Mouse (Mus musculus) embryonic fibroblast, embryonic 13.5 days (primary cell): ENCODE results near the gene Khdrbs1. TPM values are rescaled to one million over a fixed set of nuclear protein-coding genes. Genes with fewer than 3 reads are reported as not detected.

Source experiments
- H3K27ac ChIP-seq: 2 replicates; pipeline ENCODE4 v1.5.1; 2012; ENCODE audit warnings: low read length, control low read depth, inconsistent platforms; ENCODE audit not compliant: insufficient read depth
- H3K4me1 ChIP-seq: 2 replicates; pipeline ENCODE4 v1.6.1; 2011; ENCODE audit warnings: low read length; ENCODE audit not compliant: control insufficient read depth, insufficient read depth
- H3K4me3 ChIP-seq: 2 replicates; pipeline ENCODE4 v1.5.1; 2011; ENCODE audit warnings: mild to moderate bottlenecking, control low read depth, low read length; ENCODE audit not compliant: insufficient read depth
- CTCF ChIP-seq: IDR thresholded peaks from 2 replicates; pipeline ENCODE4 v1.5.1; 2011; ENCODE audit warnings: mild to moderate bottlenecking, control low read depth, low read length, moderate library complexity, borderline replicate concordance; ENCODE audit not compliant: insufficient read depth
- POLR2A ChIP-seq: IDR thresholded peaks from 2 replicates; pipeline ENCODE4 v1.6.1; 2011; ENCODE audit warnings: low read depth, mild to moderate bottlenecking, control low read depth, low read length, moderate library complexity
- polyA plus RNA-seq: library from polyadenylated mRNA; stranded (reverse); fragments of >200 nt; gene quantifications from 2 replicates; pipeline ENCODE4 v1.2.4, GENCODE M21; 2011; ENCODE audit warnings: low read depth; ENCODE audit not compliant: missing spikeins, insufficient read length

Gene Khdrbs1
- polyA plus RNA-seq, 1 experiment, result 146 TPM

- TF ChIP-seq CTCF (no peak), POLR2A (no peak)
- H3K27ac ChIP-seq, result no peak overlapping the region
- H3K4me3 ChIP-seq, result no peak overlapping the region
- no peaks in the 10 kb centered on the region for H3K4me1 ChIP-seq
Observed at GRCm38 (mm10) chr4:129684531-129684930, 57.6 kb downstream of the Khdrbs1 start.

- Histone ChIP-seq H3K4me3 (no peak overlapping the region), H3K4me1 (no peaks in the 10 kb centered on the region), H3K27ac (no peak overlapping the region)
- no peak for TF ChIP-seq POLR2A
- no peak for TF ChIP-seq CTCF
Observed at GRCm38 (mm10) chr4:129683901-129684493, 58.1 kb downstream of the Khdrbs1 start.

- Histone ChIP-seq H3K27ac (no peak overlapping the region), H3K4me3 (no peak overlapping the region), H3K4me1 (no peaks in the 10 kb centered on the region)
- no peak for TF ChIP-seq POLR2A
- TF ChIP-seq CTCF, result peak; percentile 8; the same call in 1 of the 2 replicates
Observed at GRCm38 (mm10) chr4:129681837-129682236, 60.3 kb downstream of the Khdrbs1 start.

GRCm38 (mm10) chr4:129672878-129673449 lies 69.1 kb downstream of the Khdrbs1 start:
- TF ChIP-seq CTCF (no peak), POLR2A (peak; percentile 0; the same call in 1 of the 2 replicates)
- H3K27ac ChIP-seq, result peak overlapping the region; percentile 12
- peak overlapping the region; percentile 87 for H3K4me3 ChIP-seq
- peaks cover 7% of the 10 kb centered on the region for H3K4me1 ChIP-seq

- peak within 1 kb of the TSS; percentile 87 for H3K4me3 ChIP-seq
- TF ChIP-seq POLR2A, result peak; percentile 68
- no peak for TF ChIP-seq CTCF
- H3K27ac ChIP-seq, result peak within 1 kb of the TSS; percentile 90
- peaks cover 7% of the 10 kb centered on the region for H3K4me1 ChIP-seq
Observed at GRCm38 (mm10) chr4:129672083-129672877, 69.8 kb downstream of the Khdrbs1 start, which contains the start of gene Kpna6. TSS of gene Kpna6 (minus strand) at chr4:129672767.

- H3K27ac ChIP-seq, result peak overlapping the region; percentile 90
- H3K4me1 ChIP-seq, result peaks cover 7% of the 10 kb centered on the region
- peak overlapping the region; percentile 87 for H3K4me3 ChIP-seq
- TF ChIP-seq CTCF (no peak), POLR2A (0 out of 2 replicates have a peak, but pooled peaks have one; percentile 13)
Observed at GRCm38 (mm10) chr4:129671491-129672082, 70.5 kb downstream of the Khdrbs1 start.

- TF ChIP-seq POLR2A, result no peak
- no peak for TF ChIP-seq CTCF
Observed at GRCm38 (mm10) chr4:129662255-129662813, 79.8 kb downstream of the Khdrbs1 start.

GRCm38 (mm10) chr4:129661584-129661983 lies 80.5 kb downstream of the Khdrbs1 start:
- no peak for TF ChIP-seq CTCF
- TF ChIP-seq POLR2A, result no peak
- H3K4me1 ChIP-seq, result no peaks in the 10 kb centered on the region; the same call in 1 of the 2 replicates
- H3K4me3 ChIP-seq, result no peak overlapping the region
- H3K27ac ChIP-seq, result no peak overlapping the region

More at GRCm38 (mm10) chr4:129662255-129662813, 79.8 kb downstream of the Khdrbs1 start:
- Histone ChIP-seq H3K4me3 (no peak overlapping the region), H3K4me1 (no peaks in the 10 kb centered on the region; the same call in 1 of the 2 replicates), H3K27ac (no peak overlapping the region)

- TF ChIP-seq POLR2A (no peak), CTCF (no peak)
- no peak overlapping the region for H3K4me3 ChIP-seq
- H3K27ac ChIP-seq, result no peak overlapping the region
- H3K4me1 ChIP-seq, result no peaks in the 10 kb centered on the region
Observed at GRCm38 (mm10) chr4:129654770-129655169, 87.3 kb downstream of the Khdrbs1 start.

Other genes with a start within 250 kb of the Khdrbs1 start
- gene Marcksl1, start 228.7 kb downstream of the Khdrbs1 start, polyA plus RNA-seq, result 131 and 157 TPM in 2 replicates
- 150 and 156 TPM in 2 replicates for gene Hdac1, start 199.6 kb downstream of the Khdrbs1 start, polyA plus RNA-seq
- 3.0 and 5.2 TPM in 2 replicates for gene Lck, start 168.7 kb downstream of the Khdrbs1 start, polyA plus RNA-seq
- gene Fam167b, start 163.8 kb downstream of the Khdrbs1 start, polyA plus RNA-seq, result not detected in 2 replicates
- gene Eif3i, start 141.7 kb downstream of the Khdrbs1 start, polyA plus RNA-seq, result 217 and 251 TPM in 2 replicates
- 110 and 112 TPM in 2 replicates for gene Tmem234, start 141.6 kb downstream of the Khdrbs1 start, polyA plus RNA-seq
- gene Dcdc2b, start 128.0 kb downstream of the Khdrbs1 start, polyA plus RNA-seq, result 0.68 TPM in 1 of 2 replicates, not detected in the other
- gene Iqcc, start 123.2 kb downstream of the Khdrbs1 start, polyA plus RNA-seq, result 19.5 TPM in 2 replicates
- gene Ccdc28b, start 118.4 kb downstream of the Khdrbs1 start, polyA plus RNA-seq, result 11.7 and 13.6 TPM in 2 replicates
- 52.8 and 56.2 TPM in 2 replicates for gene Txlna, start 101.2 kb downstream of the Khdrbs1 start, polyA plus RNA-seq
- 80.7 and 84.3 TPM in 2 replicates for gene Kpna6, start 69.5 kb downstream of the Khdrbs1 start, polyA plus RNA-seq
- gene Tmem39b, start 45.5 kb downstream of the Khdrbs1 start, polyA plus RNA-seq, result 15.4 and 19.1 TPM in 2 replicates
- gene Ptp4a2, start 68.9 kb upstream of the Khdrbs1 start, polyA plus RNA-seq, result 501 and 598 TPM in 2 replicates
- 0.52 TPM in 1 of 2 replicates, not detected in the other for gene Spocd1, start 186.9 kb upstream of the Khdrbs1 start, polyA plus RNA-seq
- gene Adgrb2, start 242.6 kb upstream of the Khdrbs1 start, polyA plus RNA-seq, result 2.0 and 3.7 TPM in 2 replicates